Mouse (Mus musculus) erythroblast, embryonic 14.5 days (primary cell): ENCODE measurements around the gene Slc37a2.

Experiments
- GATA1 ChIP-seq: IDR thresholded peaks from 2 replicates; pipeline ENCODE4 v1.6.1; 2012; ENCODE audit warnings: low read length, inconsistent platforms, mixed read lengths
- TAL1 ChIP-seq: IDR thresholded peaks from 3 replicates; pipeline ENCODE4 v1.6.1; 2012; ENCODE audit warnings: low read length, inconsistent platforms, mixed read lengths

DNA sequence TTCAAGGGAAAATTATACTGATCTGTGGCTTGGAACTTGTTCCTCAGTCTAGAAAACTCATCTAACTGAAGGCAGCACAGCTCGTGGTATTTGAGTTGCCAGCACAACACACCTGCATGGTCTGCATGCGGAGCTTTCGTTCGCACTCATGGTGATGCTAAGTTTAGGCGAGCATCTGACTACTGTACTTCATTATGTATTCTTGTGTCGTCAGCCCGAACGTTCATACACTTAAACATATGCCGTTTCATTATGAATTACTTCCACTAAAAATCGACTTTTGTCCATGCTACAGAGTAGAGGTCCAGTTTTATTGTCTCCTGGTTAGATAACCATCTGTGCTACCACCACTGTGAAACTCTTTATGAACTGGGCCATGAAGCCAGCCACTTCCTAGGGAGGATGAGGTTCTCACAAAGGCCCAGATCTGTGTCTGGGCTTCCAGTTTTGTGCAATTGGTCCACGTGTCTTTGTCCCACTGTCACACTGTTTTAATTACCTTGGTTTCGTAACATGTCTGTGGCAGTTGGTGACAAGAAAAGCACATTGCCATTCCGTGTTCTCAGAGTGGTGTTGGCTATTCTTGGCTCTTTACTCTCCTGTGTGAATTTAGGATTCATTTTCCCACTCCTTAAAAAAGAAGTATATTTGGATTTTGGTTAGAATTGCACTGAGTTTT lies 42.3 kb downstream of the Slc37a2 start:
- TF ChIP-seq TAL1 (no peak), GATA1 (no peak)
